Mouse (Mus musculus) embryonic facial prominence, embryonic 13.5 days (tissue): ENCODE data around the gene Cyp2j5. TPM values are rescaled to one million over a fixed set of nuclear protein-coding genes. Genes with fewer than 3 reads are reported as not detected.

Source experiments
- ATAC-seq: fragments of 200-750 bp; cut with Nextera tagmentation; 2 replicates; pipeline ENCODE4 v1.8.0; 2017; ENCODE audit warnings: low read depth; ENCODE audit not compliant: insufficient number of reproducible peaks, insufficient read depth, low FRiP score, low TSS enrichment
- H3K27ac ChIP-seq: fragments of 300-500 bp; sonication (generic); 2 replicates; pipeline ENCODE4 v1.5.1; 2015; ENCODE audit warnings: moderate library complexity, mild to moderate bottlenecking, inconsistent platforms
- H3K27me3 ChIP-seq: fragments of 300-500 bp; sonication (generic); 2 replicates; pipeline ENCODE4 v1.6.1; 2015; ENCODE audit warnings: mild to moderate bottlenecking, inconsistent platforms
- H3K36me3 ChIP-seq: fragments of 300-500 bp; sonication (generic); 2 replicates; pipeline ENCODE4 v1.6.1; 2015; ENCODE audit warnings: mild to moderate bottlenecking, inconsistent platforms
- H3K4me1 ChIP-seq: fragments of 300-500 bp; sonication (generic); 2 replicates; pipeline ENCODE4 v1.6.1; 2015; ENCODE audit warnings: inconsistent platforms
- H3K4me2 ChIP-seq: fragments of 300-500 bp; sonication (generic); 2 replicates; pipeline ENCODE4 v1.6.1; 2015; ENCODE audit warnings: moderate library complexity, mild to moderate bottlenecking, inconsistent platforms
- H3K4me3 ChIP-seq: fragments of 300-500 bp; sonication (generic); 2 replicates; pipeline ENCODE4 v1.5.1; 2015; ENCODE audit warnings: mild to moderate bottlenecking, inconsistent platforms
- H3K9ac ChIP-seq: fragments of 300-500 bp; sonication (generic); 2 replicates; pipeline ENCODE4 v1.6.1; 2015; ENCODE audit warnings: mild to moderate bottlenecking, inconsistent platforms
- H3K9me3 ChIP-seq: fragments of 300-500 bp; sonication (generic); 2 replicates; pipeline ENCODE4 v1.6.1; 2016; ENCODE audit warnings: inconsistent platforms
- WGBS: fragments of 180-500 bp; shearing (Covaris S2); methylation state at CpG from one replicate; pipeline ENCODE4 v1.1.7; 2015; ENCODE audit warnings: mixed read lengths; 5-methylcytosine and 5-hydroxymethylcytosine counted together
- polyA plus RNA-seq: library from polyadenylated mRNA; unstranded; fragments of >200 nt; fragmentation: Nextera tagmentation; extraction: Ambion mirVana; gene quantifications from 2 replicates; pipeline ENCODE4 v1.2.1, GENCODE M21; 2015

Cyp2j5 gene
- not detected in 2 replicates for polyA plus RNA-seq

- H3K9me3 ChIP-seq: no peaks in the 10 kb centered on the region
- no peak within 1 kb of the TSS for H3K9ac ChIP-seq
- H3K27ac ChIP-seq: no peak within 1 kb of the TSS
- H3K4me3 ChIP-seq: no peak within 1 kb of the TSS
- 96% methylated on average over 2 of the region's 2 CpGs for WGBS
- no peak for ATAC-seq
- no peak within 1 kb of the TSS for H3K4me2 ChIP-seq
- H3K4me1 ChIP-seq: no peaks in the 10 kb centered on the region
- H3K27me3 ChIP-seq: no peaks in the 10 kb centered on the region
- no peaks in the 10 kb centered on the region for H3K36me3 ChIP-seq
Observed at GRCm38 (mm10) chr4:96663991-96664390, at the start of gene Cyp2j5. Cyp2j5 (minus strand) TSS chr4:96664154.

GRCm38 (mm10) chr4:96705281-96705951 is 41.5 kb upstream of the Cyp2j5 start:
- Histone ChIP-seq H3K9ac (no peak overlapping the region), H3K4me1 (no peaks in the 10 kb centered on the region)
- WGBS: 47% methylated on average over 2 of the region's 2 CpGs

GRCm38 (mm10) chr4:96698218-96698561 is 34.2 kb upstream of the Cyp2j5 start:
- ATAC-seq: no peak
- 77% methylated on average over 5 of the region's 5 CpGs for WGBS
- Histone ChIP-seq H3K36me3 (no peaks in the 10 kb centered on the region), H3K27me3 (no peaks in the 10 kb centered on the region), H3K9ac (no peak overlapping the region), H3K4me2 (no peak overlapping the region), H3K4me1 (peaks cover 8% of the 10 kb centered on the region), H3K9me3 (no peaks in the 10 kb centered on the region), H3K4me3 (no peak overlapping the region), H3K27ac (peak overlapping the region; percentile 28; the same call in 1 of the 2 replicates)

More at GRCm38 (mm10) chr4:96705281-96705951, 41.5 kb upstream of the Cyp2j5 start:
- no peak for ATAC-seq
- H3K4me3 ChIP-seq: no peak overlapping the region
- 0 out of 2 replicates have a peak, but pooled peaks cover 3% of the 10 kb centered on the region for H3K27me3 ChIP-seq
- no peaks in the 10 kb centered on the region for H3K9me3 ChIP-seq
- H3K4me2 ChIP-seq: no peak overlapping the region
- H3K27ac ChIP-seq: no peak overlapping the region
- no peaks in the 10 kb centered on the region for H3K36me3 ChIP-seq

- Histone ChIP-seq H3K4me1 (peaks cover 8% of the 10 kb centered on the region), H3K4me3 (no peak overlapping the region), H3K27ac (no peak overlapping the region; the same call in 1 of the 2 replicates), H3K36me3 (no peaks in the 10 kb centered on the region), H3K27me3 (no peaks in the 10 kb centered on the region), H3K9ac (no peak overlapping the region), H3K4me2 (no peak overlapping the region), H3K9me3 (no peaks in the 10 kb centered on the region)
- 0 out of 2 replicates have a peak, but pooled peaks have one; percentile 37 for ATAC-seq
- WGBS: 75% methylated on average over 15 of the region's 15 CpGs
Observed at GRCm38 (mm10) chr4:96697511-96698217, 33.7 kb upstream of the Cyp2j5 start.

- Histone ChIP-seq H3K4me3 (no peak overlapping the region), H3K9ac (no peak overlapping the region), H3K9me3 (no peaks in the 10 kb centered on the region), H3K4me1 (peaks cover 8% of the 10 kb centered on the region), H3K27ac (no peak overlapping the region), H3K4me2 (0 out of 2 replicates have a peak overlapping the region, but pooled peaks have one; percentile 28), H3K27me3 (no peaks in the 10 kb centered on the region), H3K36me3 (no peaks in the 10 kb centered on the region)
- WGBS: 39% methylated on average over 13 of the region's 13 CpGs
- no peak for ATAC-seq
Observed at GRCm38 (mm10) chr4:96696614-96697360, 32.8 kb upstream of the Cyp2j5 start.

GRCm38 (mm10) chr4:96687358-96687803 is 23.4 kb upstream of the Cyp2j5 start:
- peaks cover 4% of the 10 kb centered on the region; the same call in 1 of the 2 replicates for H3K4me1 ChIP-seq
- no peak overlapping the region for H3K9ac ChIP-seq
- no peak for ATAC-seq
- no peaks in the 10 kb centered on the region for H3K36me3 ChIP-seq
- no peak overlapping the region for H3K27ac ChIP-seq
- H3K27me3 ChIP-seq: no peaks in the 10 kb centered on the region
- H3K9me3 ChIP-seq: no peaks in the 10 kb centered on the region
- 37% methylated on average over 2 of the region's 2 CpGs for WGBS
- H3K4me2 ChIP-seq: no peak overlapping the region
- no peak overlapping the region for H3K4me3 ChIP-seq

GRCm38 (mm10) chr4:96683474-96683873 is 19.5 kb upstream of the Cyp2j5 start:
- Histone ChIP-seq H3K9ac (no peak overlapping the region), H3K27ac (no peak overlapping the region), H3K9me3 (no peaks in the 10 kb centered on the region), H3K4me1 (peaks cover 6% of the 10 kb centered on the region; the same call in 1 of the 2 replicates), H3K36me3 (no peaks in the 10 kb centered on the region), H3K27me3 (no peaks in the 10 kb centered on the region), H3K4me2 (no peak overlapping the region), H3K4me3 (no peak overlapping the region)
- no peak for ATAC-seq
- WGBS: 32% methylated on average over 2 of the region's 2 CpGs

- no peaks in the 10 kb centered on the region for H3K27me3 ChIP-seq
- no peak for ATAC-seq
Observed at GRCm38 (mm10) chr4:96680966-96681365, 17.0 kb upstream of the Cyp2j5 start.

GRCm38 (mm10) chr4:96680233-96680632 is 16.3 kb upstream of the Cyp2j5 start:
- Histone ChIP-seq H3K4me1 (peaks cover 6% of the 10 kb centered on the region; the same call in 1 of the 2 replicates), H3K4me2 (no peak overlapping the region), H3K27ac (no peak overlapping the region), H3K4me3 (no peak overlapping the region), H3K36me3 (no peaks in the 10 kb centered on the region), H3K9me3 (no peaks in the 10 kb centered on the region), H3K9ac (no peak overlapping the region), H3K27me3 (no peaks in the 10 kb centered on the region)
- ATAC-seq: no peak
- WGBS: 15% methylated on average over 1 of the region's 1 CpGs

More at GRCm38 (mm10) chr4:96680966-96681365, 17.0 kb upstream of the Cyp2j5 start:
- no peaks in the 10 kb centered on the region for H3K9me3 ChIP-seq
- peaks cover 6% of the 10 kb centered on the region; the same call in 1 of the 2 replicates for H3K4me1 ChIP-seq
- no peak overlapping the region for H3K4me3 ChIP-seq
- H3K4me2 ChIP-seq: no peak overlapping the region
- no peaks in the 10 kb centered on the region for H3K36me3 ChIP-seq
- no peak overlapping the region for H3K27ac ChIP-seq
- H3K9ac ChIP-seq: no peak overlapping the region

GRCm38 (mm10) chr4:96664668-96665454 is 907 bp upstream of the Cyp2j5 start:
- Histone ChIP-seq H3K4me2 (no peak overlapping the region), H3K27me3 (no peaks in the 10 kb centered on the region), H3K4me1 (no peaks in the 10 kb centered on the region), H3K9me3 (no peaks in the 10 kb centered on the region), H3K27ac (no peak overlapping the region), H3K36me3 (no peaks in the 10 kb centered on the region), H3K4me3 (no peak overlapping the region), H3K9ac (no peak overlapping the region)
- ATAC-seq: no peak
- WGBS: 91% methylated on average over 1 of the region's 1 CpGs

- no peak for ATAC-seq
- Histone ChIP-seq H3K4me1 (no peaks in the 10 kb centered on the region), H3K4me3 (no peak overlapping the region), H3K9me3 (no peaks in the 10 kb centered on the region), H3K27me3 (no peaks in the 10 kb centered on the region), H3K9ac (no peak overlapping the region), H3K4me2 (no peak overlapping the region), H3K27ac (no peak overlapping the region), H3K36me3 (no peaks in the 10 kb centered on the region)
- 77% methylated on average over 1 of the region's 1 CpGs for WGBS
Observed at GRCm38 (mm10) chr4:96635455-96635854, 28.5 kb downstream of the Cyp2j5 start.
